Mouse (Mus musculus) left cerebral cortex, postnatal 36 days (tissue): ENCODE results near the gene Zfp507. TPM values are rescaled to one million over a fixed set of nuclear protein-coding genes. Genes with fewer than 3 reads are reported as not detected.
A peak's percentile ranks its signal among the peaks of the same experiment; 100 is the strongest.

Source experiments
- DNase-seq, 2 experiments: peaks; one replicate each; pipeline ENCODE4 v3.0.0; 2021 to 2022; ENCODE audit warnings: low spot score in 2 of 2, mixed read lengths in 1 of 2
- intact Hi-C: fragments of 180-260 bp; cut with DNase I; formaldehyde crosslinking; loops from one replicate; pipeline ENCODE4 v1.15.1; 2025
- total RNA-seq, 2 experiments: library from RNA; stranded (reverse); gene quantifications; 2 replicates each; pipeline ENCODE4 v1.2.3; 2021

The Zfp507 gene
- 10 to 100 TPM; 29.4 to 33.2 TPM for total RNA-seq

DNA sequence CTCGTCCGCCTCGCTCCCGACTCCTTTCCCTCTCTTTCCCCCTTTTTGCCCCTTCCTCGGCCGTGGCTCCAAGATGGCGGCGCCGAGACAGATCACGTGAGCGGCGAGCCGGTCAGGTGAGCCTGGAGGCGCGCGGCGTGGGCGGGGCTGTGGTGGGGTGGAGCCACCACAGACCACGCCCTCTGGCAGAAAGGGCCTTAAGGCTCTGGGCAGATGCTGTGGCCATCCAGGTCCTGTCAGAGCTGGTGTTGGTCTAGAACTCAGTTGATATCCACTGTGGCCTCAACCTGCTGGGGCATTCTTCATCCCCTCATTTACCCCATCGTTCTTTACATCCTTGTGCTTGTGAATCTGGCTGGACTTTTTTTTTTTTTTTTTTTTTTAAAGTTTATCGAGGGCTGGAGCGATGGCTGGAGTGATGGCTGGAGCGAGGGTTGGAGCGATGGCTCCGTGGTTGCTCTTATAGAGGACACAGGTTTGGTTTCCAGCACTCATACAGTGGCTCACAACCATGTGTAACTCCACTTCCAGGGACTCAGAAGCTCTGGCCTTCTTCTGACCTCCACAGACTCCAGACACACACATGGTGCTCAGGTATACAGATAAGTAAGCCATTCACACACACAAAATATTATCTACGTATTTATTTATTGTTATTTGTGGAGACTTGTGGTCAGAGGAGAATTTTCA, at the start of gene Zfp507:
Gene Zfp507 (minus strand): TSS at position 98 of the 690 bp plus-strand sequence.
- intact Hi-C loops: loop anchor here (5.0 to 10.0 kb wide), 3 partner anchors 51 to 1552 kb away; partner anchors contain the start of genes Dpy19l3 and Pdcd5

DNA sequence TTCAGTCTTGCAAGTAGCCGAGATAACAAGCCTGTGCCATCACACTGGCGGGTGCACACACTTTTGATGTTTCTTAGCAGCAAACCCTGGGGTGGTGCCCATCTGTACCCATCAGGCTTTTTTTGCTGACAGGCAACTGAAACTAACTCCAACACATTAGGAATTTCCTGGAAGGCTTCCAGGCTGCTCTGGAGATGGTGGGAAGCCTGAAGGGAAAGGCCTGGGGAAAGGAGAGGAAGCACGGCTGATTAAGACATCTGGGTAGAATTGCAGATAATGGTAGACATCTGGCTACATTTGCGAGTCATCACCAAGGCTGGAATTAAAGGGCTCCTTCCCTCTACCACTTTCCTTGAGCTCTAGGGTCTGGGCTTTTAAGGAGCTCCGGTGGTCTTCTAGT, 47.6 kb upstream of the Zfp507 start:
- DNase-seq: no peak
- intact Hi-C loops: no loop called here

More for the DNA sequence above, at the start of gene Zfp507:
- DNase-seq: peak; percentile 87 to 92

GRCm38 (mm10) chr7:35848526-35848925, 45.7 kb upstream of the Zfp507 start:
- peak in 1 of 2 experiments; percentile 7 for DNase-seq
- intact Hi-C loops: no loop called here

DNA sequence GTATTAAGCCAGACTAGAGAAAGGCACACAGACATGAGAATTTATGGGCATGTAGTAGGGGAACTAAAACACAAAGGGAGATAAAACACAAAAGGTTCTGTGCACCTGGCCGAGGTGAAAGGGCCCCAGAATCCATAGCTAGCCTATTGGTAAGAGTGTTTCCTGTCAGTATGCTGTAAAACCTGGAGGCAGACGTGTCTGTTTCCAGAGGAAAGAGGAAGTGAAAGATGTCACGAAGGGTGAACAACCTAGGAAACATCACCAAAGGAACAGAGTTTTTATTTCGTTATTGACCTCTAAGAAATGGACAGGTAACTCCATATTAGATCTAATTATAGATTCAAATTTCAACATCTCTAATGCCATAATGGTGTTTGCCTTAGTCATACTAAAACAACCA, 37.7 kb upstream of the Zfp507 start:
- intact Hi-C loops: no loop called here
- DNase-seq: no peak

DNA sequence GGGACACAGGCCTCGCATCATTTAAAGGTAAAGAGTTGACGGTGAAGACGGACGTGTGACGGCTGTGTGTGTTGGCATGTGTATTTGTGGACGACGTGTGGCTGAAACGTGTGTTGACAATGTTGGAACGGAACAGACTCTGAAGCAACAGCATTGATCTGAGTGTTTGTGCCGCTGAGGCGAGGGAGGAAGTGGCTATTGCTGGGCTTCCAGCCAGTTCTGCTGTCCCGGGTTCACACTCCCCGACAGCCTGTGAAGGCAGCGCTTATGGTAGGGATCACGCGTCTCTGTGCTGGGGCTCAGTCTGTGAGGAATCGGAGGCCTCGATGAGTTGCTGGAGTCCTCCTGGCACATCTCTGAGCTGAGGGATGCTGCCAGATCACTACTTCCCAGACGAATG, 34.0 kb upstream of the Zfp507 start:
- peak; percentile 12 to 27 for DNase-seq
- intact Hi-C loops: no loop called here

- DNase-seq: no peak
- intact Hi-C loops: no loop called here
These were observed 33.6 kb upstream of the Zfp507 start for GRCm38 (mm10) chr7:35836415-35836814.

DNA sequence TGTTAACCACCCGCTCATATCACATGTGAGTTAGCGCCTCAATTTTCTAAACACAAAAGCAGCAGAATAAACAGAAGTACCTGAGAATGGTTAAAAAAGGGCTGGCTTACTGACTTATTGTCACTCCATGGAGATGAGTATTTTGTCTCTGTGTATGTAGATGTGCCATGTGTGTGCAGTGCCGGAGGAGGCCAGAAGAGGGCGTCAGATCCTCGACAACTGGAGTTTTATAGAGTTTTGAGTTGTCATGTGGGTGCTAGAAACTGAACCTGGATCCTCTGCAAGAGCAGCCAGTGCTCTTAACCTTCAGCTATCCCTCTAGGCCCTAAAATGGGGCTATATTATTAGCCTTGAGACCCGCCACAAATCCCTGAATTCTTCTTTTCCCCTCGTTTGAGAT, 27.3 kb upstream of the Zfp507 start:
- no peak for DNase-seq
- intact Hi-C loops: no loop called here

DNA sequence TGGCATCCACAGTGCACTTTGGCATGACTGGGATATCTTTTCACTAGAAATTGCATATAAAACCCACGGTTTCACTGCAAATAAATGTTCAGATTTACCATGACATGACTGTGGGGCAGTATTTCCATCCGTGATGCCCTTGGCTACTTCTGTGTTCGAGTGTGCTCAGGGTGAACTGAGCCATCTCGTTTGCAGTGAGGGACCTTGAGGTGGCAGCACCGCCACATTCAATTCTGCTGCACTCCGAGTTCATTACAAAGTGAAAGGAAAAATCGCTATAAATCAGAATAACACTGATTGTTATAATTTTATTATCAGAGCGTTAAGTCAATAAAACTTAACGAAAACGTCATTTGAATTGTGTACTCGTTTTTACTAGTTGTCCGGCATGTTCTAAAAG, 21.1 kb upstream of the Zfp507 start:
- peak in 1 of 2 experiments; percentile 42 for DNase-seq
- intact Hi-C loops: loop anchor here (5.0 kb wide), 1 partner anchor 48 kb away; no protein-coding TSS in a partner anchor

- peak in 1 of 2 experiments; percentile 19 for DNase-seq
- intact Hi-C loops: loop anchor here (5.0 kb wide), 1 partner anchor 50 kb away; no protein-coding TSS in a partner anchor
These were observed 19.5 kb upstream of the Zfp507 start for GRCm38 (mm10) chr7:35822320-35822719.

DNA sequence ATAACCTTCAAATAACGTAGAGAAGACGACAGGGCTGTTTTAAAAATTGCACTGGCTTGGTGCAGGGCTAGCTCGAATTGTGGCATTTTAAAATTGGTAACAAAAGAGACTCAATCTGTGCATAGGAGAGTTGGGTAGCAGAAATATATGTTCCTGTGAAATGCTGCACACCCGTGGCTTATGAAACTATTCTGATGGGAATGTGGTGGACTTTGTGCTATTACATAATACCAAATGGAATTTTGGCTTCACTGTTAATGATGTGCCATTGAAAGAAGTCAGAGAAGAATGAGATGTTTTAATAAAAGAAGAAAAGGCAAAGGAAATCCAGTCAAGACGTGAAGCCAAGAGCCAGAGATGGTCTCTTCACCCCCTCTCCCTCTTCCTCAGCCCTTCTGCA, 18.6 kb upstream of the Zfp507 start:
- intact Hi-C loops: loop anchor here (5.0 kb wide), 1 partner anchor 51 kb away; no protein-coding TSS in a partner anchor
- DNase-seq: no peak

- intact Hi-C loops: no loop called here
These were observed 16.7 kb upstream of the Zfp507 start for GRCm38 (mm10) chr7:35819486-35819885.

DNA sequence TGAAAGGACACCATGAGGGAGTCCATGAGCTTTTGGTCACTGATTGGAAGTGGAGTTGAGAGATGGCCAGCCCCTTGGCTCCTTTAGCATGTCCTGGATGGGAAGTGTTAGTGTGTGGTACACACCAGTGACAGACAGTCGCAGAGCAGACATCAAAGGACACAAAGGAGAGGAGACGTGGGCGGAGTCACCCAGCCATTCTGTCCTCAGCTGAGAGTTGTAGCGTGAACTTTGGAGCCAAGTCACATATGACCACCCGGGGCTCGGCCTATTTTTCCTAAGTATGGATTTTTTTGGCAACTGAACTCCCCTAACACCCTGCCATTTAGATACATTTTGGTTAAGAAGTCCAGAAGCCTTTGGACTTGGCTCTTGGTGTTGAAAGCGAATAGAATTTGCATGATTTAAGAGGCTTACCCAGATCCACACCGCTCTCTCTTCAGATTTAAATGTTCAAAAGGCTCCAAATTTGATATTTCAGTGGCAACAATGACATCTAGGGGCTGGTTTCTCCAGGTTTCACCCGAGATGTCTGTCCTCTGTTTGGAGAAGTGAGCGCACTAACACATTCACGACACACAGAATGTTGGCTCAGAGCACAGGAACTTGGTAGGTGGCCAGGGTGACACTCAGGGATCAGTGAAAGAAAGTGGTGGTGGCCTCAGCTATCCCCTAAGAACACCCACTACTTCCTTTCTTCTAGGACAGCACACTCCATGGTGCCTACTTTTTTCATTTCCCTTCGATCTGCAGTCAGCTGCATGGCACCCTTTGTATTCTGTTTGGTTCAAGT, 12.2 kb upstream of the Zfp507 start:
- intact Hi-C loops: no loop called here

More at GRCm38 (mm10) chr7:35819486-35819885, 16.7 kb upstream of the Zfp507 start:
- DNase-seq: no peak

GRCm38 (mm10) chr7:35813306-35813705, 10.5 kb upstream of the Zfp507 start:
- intact Hi-C loops: no loop called here
- peak in 1 of 2 experiments; percentile 27 for DNase-seq

More for the DNA sequence above, 12.2 kb upstream of the Zfp507 start:
- DNase-seq: no peak

DNA sequence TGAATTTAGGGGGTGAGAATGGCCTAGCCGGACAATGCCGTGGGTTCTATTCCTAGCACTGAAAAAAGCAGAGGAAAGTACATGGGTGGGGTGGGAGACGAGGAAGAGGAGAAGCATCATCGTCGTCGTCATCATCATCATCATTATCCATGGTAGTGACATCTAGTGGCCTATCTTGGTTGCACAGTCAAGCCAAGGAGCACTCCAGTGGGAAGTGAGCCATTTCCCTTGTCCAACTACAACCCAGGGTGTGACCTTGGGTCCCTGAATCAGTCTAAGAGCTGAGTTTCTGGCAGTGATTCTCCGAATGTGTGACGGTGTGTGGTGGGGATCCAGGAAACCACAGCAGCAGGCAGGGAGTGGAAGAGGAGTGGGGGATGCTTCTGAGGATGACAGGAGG, 7.9 kb upstream of the Zfp507 start:
- intact Hi-C loops: no loop called here
- no peak for DNase-seq

DNA sequence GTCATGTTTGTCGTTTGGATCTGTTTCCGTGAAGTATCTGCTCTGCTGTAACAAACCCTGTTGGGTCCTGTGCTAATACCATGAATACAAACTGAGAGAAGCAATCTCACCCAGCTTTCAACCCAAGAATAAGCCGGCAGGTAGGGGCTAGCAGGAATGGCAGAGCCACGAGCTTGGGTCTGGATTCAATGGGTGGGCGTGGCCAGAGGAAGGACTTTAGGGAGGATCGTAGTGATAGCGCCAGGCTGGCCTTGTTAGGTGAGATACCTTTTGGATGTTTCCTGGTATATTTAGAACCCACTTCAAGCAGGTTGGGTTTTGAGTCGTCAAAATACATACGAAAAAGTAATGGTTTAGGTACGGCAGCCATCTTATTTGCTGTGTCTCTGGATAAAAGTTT, 1.4 kb upstream of the Zfp507 start:
- intact Hi-C loops: loop anchor here (5.0 to 10.0 kb wide), 3 partner anchors 52 to 1551 kb away; partner anchors contain the start of genes Dpy19l3 and Pdcd5

DNA sequence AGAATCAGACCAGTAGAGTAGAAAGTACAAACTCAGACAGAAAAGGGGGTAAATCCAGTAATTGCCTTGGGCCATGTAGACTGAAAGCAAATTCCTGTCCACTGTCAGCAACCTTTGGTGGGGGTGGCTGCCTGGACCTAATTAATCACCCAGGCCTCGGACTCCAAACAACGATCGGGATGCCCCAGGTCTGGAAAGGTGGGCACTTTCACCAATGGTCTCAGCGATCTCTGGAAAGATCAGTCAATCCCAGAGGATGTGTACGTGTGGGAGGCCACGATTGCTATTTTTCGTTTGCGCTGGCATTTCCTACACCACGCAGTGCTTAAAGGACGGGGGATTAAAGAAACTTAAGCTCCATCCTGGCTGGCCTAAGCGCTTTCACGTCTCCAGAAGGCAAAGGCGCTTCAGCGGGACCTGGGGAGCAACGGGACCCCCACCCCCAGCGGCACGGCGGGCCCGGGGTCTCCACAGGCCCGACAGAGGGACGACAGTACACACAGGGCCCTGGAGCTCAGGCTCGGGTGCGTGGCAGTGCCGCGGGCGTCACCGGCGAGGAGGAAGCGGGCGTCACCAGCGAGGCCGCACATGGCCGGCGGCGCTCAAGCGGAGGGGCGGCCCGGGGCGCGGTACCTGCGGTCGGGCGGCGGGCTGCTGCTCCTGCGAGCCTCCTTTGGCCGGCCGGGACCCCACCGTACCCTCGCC, 450 bp downstream of the Zfp507 start:
- no peak for DNase-seq
- intact Hi-C loops: loop anchor here (5.0 to 10.0 kb wide), 3 partner anchors 50 to 1552 kb away; partner anchors contain the start of genes Dpy19l3 and Pdcd5

More for the DNA sequence above, 1.4 kb upstream of the Zfp507 start:
- DNase-seq: no peak

GRCm38 (mm10) chr7:35796123-35796522, 6.7 kb downstream of the Zfp507 start:
- DNase-seq: no peak
- intact Hi-C loops: no loop called here

GRCm38 (mm10) chr7:35794145-35794664, 8.6 kb downstream of the Zfp507 start:
- DNase-seq: no peak
- intact Hi-C loops: no loop called here

DNA sequence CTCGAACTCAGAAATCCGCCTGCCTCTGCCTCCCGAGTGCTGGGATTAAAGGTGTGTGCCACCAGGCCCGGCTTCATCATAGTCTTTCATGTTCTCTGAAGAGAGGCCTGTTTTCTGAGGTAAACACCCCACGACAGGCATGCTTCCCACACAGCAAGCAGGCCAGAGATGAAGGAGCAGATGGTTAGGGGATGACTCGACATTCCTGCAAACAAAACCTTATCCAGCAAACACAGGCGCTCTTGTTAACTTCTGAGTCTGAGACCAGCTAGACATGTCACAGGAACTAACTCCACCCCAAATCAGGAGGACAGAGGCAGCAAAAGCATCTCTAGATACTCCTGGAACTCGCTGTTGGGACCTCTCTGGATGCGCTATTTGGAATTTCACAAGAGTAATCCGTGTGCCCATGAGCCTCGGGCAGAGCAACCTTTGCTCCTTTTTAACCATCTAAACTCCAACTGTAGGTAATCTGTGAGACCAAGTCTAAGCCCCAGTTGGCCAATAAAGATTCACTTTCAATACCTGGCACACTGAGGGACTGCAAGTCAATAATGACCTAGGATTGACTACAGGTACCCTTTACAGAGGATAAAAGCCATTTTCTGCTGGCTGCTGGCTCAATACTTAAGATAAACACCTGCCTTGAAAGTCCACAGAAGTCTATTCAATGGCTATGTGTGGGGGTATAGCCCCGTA, 10.5 kb downstream of the Zfp507 start:
- intact Hi-C loops: no loop called here
- DNase-seq: peak; percentile 22 to 26
